Mouse (Mus musculus) urinary bladder, postnatal 4 days (tissue): ENCODE results near the gene E030018B13Rik.

Experiments used
- DNase-seq, 2 experiments: peaks; one replicate each; pipeline ENCODE4 v3.0.0; 2021 to 2022; ENCODE audit warnings: low spot score in 2 of 2

The E030018B13Rik gene

DNA sequence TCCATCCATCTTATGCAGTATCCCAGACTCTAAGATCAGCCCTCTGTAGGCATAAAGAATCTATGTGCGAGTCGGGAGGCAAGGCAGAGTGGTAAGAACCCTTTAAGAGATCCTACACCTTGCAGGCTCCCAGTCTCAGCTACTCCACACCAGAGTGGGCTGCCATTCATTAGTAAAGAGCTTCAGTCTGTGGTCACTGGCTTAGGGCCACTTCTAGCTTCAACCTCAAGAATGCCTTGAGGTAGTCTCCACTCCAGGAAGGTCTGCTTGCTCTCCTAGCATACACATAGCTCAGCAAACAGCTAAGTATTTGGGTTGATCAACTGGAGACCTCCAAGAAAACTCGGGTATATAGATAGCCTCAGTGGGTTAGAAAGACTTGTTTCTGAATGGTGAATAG lies 19.0 kb upstream of the E030018B13Rik start:
- DNase-seq: no peak

DNA sequence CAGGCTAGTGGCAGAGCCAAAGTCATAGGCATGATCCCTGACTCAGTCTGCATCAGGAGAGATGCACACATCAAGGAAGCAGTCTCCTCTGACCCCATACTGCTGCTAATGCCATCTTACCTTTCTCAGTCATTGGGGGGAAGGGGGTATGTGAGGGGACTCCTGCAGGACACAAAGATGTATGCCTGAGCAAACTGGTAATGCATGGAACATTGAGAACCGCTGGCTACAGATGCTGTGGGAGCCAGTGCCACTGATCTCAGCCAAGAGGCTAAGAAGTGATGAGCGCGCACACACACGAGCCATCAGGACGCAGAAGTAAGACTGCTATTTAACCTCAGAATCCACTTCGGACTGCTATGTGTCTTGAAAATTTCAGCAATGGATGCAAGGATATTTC lies 18.5 kb upstream of the E030018B13Rik start:
- no peak for DNase-seq

DNA sequence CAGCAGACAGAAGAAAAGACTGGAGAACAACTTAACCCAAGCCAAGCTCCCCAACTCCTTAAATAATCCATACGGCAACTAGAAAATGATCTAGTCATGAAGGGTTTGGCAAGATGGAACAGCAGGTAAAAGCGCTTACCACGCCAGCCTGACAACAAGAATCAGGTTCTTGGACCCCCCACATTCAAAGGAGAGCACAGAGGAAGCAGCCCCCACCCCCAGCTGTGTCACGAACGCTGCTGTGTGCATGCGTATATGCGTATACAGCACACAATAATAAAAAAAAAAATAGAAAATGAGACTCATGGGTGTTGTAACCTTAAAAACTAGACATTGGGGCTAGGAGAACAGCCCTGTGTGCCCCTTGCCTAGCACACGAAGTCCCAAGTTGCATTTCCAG lies 16.7 kb upstream of the E030018B13Rik start:
- no peak for DNase-seq

DNA sequence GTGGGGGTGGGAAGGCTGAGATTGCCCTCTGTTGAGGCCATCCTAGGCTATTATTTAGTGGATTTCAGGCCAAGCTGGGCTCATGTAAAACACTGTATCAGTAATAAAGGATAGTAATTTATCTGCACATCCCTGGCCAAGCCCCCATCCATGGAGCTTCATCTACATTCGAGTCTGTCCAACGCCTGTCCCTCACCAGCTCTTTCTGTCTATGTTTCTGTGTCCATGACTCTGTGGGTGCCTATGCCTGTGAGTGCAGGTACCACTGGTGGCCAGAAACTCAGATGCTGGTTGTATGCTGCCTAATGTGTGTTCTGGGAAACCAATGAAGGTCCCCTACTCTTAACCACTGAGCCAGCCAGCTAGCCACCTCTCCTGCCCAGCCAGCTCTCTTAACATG lies 16.2 kb upstream of the E030018B13Rik start:
- no peak for DNase-seq

DNA sequence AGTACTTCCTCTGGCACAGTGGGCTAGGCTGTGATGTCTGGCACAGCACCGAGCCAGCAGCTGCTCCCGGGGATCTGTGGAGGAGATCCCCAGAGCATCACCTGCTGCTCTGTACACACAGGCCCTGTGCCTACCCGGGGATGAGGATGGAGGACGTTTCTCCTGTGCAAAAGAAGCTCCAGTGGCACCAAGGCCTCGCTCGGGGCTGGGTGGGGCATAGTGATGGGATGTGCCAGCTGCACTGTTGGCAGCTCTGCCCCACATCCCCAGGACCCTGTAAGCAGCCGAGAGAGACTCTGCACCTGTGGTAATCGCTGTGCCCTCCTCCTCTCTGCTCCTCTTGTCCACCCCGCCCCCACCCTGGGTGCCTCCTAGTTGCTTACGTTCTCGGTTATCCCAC lies 15.3 kb upstream of the E030018B13Rik start:
- no peak for DNase-seq

DNA sequence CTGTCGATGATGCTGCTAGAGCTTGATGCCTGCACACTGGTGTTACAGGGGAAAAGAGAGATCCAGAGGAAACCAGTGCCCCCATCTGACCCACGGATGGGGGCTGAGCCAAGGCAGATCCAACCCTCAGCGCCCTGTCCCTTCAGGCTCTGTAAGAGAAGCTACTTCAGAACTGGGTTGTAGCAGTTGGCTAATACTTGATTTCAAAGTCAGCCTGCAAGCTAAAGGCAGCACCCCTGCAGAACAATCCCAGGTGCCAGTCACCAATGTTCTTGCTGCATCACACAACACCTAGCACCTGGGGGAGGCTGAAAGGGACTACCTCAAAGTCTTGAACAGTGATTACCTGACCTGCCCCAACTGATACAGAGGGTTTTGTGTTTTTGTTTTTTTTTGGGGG lies 14.7 kb upstream of the E030018B13Rik start:
- no peak for DNase-seq

DNA sequence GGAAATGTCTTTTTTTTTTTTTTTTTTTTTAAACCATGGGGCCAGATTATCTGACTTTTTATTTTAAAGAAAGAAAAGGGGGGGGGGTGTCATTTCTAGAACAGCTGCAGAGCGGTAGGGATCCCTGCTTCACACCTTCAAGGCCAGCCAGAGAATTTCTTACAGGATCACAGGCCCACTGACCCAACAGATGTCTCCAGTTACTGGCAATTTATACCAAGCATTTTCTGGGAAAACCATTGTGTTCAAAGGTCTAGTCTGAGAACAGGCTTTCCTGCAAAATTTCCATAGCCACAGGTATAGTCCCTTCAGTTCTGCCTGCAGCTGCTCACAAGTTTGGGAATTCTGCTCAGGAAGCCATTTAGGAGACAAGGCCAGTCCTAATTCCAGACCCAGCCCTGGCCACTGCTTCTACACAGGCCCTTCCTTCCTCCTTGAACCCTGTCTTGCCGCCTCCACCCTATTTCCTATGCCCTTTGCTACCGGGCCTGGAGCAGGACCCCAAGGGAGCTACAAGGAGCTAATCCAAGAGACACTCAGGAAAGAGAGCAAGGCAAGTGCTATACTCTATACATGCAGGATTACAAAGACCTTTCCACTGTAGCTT lies 13.9 kb upstream of the E030018B13Rik start:
- DNase-seq: no peak

DNA sequence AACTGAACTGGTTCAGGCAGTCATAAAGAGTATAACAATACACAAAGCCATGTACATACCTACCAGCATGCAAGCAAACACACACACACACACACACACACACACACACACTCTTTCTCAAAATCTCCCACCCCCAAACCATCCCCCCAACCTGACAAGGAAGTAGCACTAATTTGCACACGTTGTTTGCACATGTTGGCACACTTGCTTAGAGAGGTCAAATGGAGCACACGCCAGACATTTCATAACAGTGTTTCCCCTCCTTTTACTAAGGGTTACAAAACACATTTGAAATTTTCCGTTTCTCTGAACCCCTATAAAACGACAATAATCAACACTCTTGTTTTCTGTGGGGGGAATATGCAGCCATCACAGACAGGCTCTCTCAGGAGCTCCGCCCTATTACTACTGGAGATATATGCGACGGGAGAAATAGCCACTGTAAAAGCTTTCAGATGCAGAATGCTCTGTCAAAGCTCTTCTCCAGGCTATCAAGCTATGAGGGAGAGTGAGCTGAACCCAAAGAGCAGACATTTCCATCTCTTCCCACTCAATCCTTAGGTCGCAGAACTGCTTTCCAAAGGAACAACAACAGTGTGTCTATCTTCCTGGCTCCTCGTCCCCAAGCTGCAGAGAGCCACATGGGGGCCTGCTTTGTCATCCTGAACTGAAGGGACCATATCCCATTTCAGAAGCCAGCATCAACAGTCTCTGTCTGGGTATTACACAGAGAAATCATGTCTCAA lies 12.8 kb upstream of the E030018B13Rik start:
- DNase-seq: no peak

DNA sequence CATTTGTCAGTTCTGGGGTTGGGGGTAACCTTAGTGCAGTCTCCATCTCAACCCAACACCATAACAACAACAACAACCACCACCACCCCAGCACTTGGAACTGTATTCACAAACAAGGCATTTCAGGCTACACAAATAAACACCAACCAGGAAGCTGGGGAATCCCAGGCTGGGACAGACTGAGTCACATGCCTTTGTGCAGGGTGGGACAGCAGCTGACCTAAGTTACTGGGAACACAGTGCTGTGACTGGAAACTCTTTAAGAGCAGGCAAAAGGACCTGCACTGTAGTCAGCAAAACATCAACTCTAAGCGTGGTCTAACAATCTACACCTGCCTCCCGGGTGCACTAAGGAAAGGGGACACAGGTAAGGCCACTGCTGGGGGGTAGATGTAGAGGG lies 11.5 kb upstream of the E030018B13Rik start:
- no peak for DNase-seq

DNA sequence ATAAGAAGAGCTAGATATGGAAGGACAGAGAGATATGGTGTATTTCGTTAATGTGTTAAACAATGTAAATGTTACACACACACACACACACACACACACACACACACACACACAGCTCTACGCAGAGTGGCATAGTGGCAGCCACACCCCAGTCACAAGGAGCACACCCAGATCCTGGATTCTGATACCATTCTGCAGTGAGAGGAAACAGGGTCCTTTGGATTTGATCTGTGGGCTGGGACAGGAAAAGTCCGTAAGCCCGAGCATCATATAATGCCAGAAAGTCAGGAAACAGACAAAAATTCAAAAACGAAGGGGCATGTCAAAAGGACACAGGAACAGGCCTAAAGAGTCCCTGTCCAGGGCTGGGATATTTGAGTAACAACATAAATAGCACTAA lies 11.0 kb upstream of the E030018B13Rik start:
- DNase-seq: no peak

DNA sequence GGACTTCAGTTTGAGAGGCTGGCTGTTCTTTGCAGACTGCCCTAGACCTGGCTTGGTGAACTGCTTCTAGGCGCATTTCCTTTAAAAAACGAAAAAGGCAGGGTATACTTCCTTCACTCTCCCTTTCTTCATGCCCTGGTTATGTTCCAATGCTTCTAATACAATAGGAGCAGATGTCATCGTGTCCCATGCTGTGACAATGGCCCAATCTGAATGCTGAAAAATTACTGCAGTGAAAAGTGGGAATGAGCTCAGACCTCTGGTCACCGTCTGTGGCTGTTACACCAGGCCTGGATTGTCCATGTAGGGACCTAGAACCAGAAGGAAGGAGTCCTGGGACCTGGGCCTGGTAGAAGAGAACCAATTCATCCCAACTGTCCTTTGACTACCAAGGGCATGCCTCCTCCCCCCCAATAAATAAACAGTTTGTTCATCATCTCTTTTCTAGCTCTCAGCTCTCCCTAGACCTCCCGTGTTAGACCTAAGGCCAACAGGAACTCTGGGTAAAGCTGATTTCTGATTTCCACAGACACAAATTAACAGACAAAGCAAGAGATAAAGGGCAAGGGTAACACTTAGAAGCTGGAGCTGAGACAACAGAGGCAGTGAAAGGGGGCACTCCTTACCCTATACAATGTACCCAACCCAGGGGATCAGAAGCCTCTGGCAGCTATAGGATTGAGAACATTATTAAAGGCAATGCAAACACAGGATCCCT lies 8.7 kb upstream of the E030018B13Rik start:
- no peak for DNase-seq

DNA sequence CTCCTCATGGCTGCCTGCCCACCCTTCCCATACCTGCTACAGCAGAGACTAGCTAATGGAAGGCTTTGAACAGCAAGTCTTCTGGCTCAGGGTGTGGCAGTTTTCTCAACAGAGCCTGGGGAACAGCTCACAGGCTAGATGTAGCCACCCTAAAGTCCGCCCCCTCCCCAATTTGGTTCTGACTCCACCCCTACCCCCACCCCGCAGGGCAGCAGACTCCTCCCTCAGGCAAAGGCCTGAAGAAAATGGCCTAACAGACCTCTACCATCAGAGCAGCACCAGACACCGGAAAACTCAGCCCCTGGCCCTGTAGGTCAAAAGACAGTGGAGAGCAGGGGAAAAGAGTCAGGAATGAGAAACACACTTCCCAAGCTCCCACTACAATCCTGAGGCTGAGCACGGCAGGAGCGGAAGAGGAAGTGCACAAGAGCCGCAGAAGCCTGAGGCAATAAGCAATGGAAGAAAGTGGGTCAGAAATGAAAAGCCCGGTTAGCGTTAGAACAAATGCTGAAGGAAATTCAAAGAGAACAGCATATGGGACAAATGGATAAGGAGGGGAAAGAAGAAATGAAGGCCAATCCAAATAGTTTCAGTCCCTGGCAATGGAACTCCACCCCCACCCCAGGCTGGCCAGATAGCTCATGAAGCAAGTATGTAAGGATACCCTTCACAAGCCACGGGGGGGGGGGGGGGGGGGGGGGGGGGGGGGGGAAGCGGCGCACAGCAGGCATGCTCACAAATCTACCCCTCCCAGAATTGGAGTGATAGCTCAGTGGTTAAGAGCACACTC lies 8.0 kb upstream of the E030018B13Rik start:
- DNase-seq: no peak

DNA sequence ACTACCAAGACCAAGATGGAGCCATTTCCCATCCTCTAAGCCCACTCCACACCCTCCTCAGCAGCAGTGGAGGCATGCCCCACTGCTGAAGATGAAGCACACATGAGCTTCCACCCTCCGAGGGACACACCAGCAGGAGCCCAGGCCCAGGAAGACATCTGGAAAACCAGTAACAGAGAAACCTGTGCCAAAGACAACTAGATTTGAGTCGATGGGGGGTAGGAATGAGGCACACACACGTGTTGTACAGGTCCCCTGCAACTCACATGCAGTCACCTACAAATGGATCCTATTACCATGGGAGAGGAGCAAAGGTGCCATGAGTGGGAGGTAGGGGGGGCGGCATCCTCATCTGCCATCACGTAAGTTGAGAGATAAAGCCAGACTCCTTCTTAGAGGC lies 6.4 kb upstream of the E030018B13Rik start:
- DNase-seq: no peak

DNA sequence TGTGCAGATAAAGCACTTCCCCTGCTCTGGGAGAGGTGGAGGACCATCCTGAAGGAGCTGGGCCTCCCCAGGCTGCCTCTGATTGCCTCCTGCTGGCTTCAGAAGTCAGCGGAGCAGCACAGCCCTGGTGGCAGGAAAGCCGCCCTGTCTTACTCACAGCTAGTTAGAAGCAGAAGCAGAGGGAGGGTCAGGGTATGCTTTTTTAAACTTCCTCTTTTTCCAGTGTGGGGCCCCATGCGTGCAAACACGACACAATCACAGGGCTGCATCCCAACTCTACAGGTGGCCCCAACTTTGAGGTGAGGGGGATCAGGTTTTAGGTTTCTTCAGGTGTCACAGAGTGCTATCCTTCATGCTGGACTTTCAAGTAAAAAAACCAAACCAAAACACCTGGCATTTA lies 5.7 kb upstream of the E030018B13Rik start:
- DNase-seq: no peak

DNA sequence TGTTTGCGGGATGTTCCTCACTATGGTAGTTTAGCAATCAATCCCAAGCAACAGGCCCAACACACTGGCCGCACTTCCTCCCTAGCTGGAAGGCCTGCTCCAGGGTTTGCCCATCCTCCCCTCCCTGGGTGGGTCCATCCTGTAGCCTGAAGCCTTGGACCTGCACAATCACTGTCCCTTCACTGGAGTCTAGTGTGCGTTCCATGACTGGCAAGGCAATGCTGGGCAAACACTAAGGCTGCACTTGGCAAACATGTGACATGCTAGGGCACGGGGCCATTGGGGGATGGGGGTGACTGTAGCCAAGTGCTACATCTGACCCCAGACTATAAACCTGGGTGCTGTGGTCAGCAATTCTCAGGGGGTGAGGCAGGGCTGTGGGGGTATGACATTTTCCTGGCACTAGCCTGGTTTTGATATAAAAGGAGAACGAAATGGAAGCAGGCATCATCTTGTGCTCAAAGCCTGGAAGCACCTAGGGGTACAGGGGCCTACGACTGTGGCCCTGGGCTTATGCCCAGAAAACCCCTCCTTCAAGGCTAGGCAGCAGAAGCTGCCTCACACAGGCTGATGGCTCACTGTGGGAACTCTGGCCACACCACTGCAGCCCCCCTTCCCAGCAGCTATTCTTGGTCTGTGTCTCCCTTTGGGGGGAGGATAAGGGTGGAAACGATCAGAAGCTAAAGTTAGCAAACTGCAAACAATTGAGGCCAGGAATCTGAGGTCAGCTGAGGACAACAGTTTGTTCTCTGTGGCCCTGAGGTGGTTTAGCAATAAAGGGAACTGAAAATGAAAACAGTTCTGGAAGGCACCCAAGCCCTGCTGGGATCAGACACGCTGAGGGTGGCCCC lies 5.0 kb upstream of the E030018B13Rik start:
- no peak for DNase-seq

DNA sequence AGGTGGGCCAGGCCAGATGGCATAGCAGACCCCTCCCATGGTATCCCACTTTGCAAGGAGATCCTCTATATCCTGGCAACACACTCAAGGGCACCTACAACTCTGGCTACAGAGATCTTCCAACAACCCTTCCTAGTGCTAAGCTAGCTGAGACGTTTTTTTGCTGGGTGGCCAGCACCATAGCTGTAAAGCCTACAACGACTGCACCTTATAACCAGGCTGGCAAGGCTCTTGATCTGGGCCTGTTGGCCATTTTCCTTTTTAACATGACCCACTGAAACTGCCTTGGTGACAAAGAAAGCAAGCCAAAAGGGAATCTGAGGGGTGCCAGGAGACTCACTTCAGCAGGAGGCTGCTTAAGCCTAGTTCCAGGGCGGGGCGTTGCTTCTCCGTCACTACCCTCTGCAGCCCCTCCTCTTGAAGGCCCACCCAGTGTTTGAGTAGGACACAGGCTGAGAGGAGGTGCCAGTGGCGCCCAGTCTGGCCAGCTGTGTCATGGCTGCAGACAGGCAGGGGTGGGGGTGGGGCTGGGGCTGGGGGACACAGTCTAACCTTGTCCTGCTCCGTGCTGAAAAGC lies 4.3 kb upstream of the E030018B13Rik start:
- no peak for DNase-seq

DNA sequence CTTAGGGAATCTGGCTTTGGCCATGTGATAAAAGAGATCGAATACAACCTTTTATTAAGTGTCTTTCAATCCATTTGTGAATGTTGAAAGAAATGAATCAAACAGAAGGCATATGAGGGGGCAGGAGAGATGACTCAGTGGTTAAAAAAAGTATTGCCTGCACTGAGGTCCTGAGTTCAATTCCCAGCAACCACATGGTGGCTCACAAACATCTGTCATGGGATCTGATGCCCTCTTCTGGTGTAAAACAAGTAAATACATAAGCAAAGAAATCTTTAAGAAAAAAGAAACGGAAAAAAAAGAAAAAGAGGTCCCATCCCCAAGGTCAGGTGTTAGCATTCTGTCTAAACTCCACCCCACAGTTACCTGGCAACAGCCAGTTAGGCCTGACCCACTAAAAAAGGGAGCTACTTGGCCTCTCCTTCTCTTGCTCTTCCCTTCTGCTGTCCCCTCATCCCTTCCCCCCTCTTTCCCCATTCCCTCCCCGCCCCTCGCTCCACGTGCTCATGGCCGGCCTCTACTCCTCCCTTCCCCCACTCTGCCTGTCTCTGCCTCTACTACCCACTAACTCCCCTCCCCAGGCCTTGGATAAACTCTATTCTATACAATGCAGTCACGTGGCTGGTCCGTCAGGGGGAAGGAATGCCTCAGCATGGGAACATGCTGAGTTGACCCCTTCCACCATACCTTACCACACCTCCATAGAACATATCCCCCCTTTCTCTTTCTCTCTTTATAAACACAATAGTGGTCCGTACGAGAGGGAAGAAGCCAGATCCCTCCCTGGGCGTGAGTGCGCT lies 3.5 kb upstream of the E030018B13Rik start:
- DNase-seq: no peak

DNA sequence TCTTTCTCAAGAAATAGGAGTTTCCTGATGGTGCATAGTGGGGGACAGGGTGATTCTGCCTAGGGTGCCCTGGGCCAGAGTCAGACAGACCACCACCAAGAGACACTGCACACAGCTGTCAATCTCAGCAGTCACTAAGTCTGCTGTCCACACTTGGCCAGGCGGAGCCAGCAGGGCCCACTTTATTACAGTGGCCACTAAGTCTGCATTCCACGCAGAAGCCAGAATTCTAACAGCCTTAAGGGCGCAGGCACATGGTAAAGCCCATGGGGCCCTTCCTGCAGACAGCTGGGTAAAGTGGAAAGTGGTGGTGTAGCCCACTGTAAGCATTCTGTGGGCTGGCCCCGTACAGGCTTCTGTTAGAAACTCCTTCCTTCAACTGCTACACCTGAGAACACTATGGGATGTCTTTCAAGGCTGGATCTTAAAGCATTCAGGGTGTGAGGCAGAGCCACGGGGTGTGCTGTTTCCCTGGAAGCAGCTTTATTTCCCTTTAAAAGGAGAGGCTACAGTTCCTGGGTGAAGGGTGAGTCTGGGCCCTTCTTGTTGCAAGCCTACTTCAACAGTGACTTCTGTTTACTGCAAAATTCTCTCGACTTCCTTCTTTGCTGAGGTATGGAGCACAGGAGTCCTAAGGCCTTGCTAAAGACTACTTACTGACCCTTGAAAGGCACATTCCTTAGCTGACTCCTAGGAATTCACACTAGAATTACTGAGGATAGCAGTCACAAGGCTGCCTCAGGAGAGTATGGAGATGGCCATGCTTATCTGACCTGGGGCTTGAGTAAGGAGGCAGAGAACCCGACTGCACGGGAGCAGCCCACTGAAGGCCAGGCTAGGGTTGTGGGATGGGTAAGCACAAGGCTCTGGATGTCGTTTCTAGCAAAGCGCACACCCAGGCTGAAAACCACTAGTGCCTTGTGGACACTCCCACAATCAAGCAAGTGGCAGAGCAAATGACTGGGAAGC lies 2.6 kb upstream of the E030018B13Rik start:
- DNase-seq: no peak

DNA sequence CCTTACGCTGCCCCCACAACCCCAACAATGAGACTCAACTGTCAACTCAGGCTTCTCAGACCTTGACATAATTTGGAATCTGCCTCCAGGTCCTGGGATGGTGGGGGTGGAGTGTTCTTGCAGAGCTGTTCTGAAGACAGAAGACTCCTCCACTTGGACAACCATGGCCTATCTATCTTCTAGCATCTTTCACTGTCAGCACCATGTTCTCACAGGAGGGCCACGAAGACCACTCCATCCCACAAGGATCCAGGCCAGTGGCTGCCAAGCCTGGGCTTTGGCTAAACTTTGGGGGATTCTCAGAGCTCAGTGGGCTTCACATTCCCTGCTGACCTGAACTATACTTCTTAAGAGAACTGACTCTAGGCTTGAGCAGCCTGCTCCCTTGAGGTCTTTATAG lies 1.8 kb upstream of the E030018B13Rik start:
- DNase-seq: no peak
